Mouse (Mus musculus) MEL (cell line): Measurements from ENCODE around the gene Usp20. TPM values are rescaled to one million over a fixed set of nuclear protein-coding genes. Genes with fewer than 3 reads are reported as not detected.

Experiments used
- DNase-seq: peaks from one replicate; pipeline ENCODE4 v3.0.0; 2011; ENCODE audit warnings: low read depth, low spot score
- H3K27ac ChIP-seq: 2 replicates; pipeline ENCODE4 v1.5.1; 2012; ENCODE audit warnings: low read depth, mild to moderate bottlenecking, control low read depth, low read length, moderate library complexity; ENCODE audit not compliant: control insufficient read depth
- H3K27me3 ChIP-seq, 2 experiments: fragments of 150-350 bp in 1 of 2; sonication (generic) in 1 of 2; 2 replicates each; pipeline ENCODE4 v1.6.1; 2012; ENCODE audit warnings: low read length in 2 of 2, mild to moderate bottlenecking in 2 of 2, improper control_type of control experiment in 1 of 2, moderate library complexity in 1 of 2; ENCODE audit not compliant: insufficient read depth in 2 of 2, control insufficient read depth in 1 of 2
- H3K36me3 ChIP-seq, 2 experiments: 2 replicates each; pipeline ENCODE4 v1.6.1; 2012 to 2014; ENCODE audit warnings: low read length in 2 of 2, improper control_type of control experiment in 1 of 2, inconsistent platforms in 1 of 2, mild to moderate bottlenecking in 1 of 2; ENCODE audit not compliant: insufficient read depth in 2 of 2, control insufficient read depth in 1 of 2
- H3K4me1 ChIP-seq, 2 experiments: fragments of 150-350 bp in 1 of 2; sonication (generic) in 1 of 2; 2 replicates each; pipeline ENCODE4 v1.6.1; 2012; ENCODE audit warnings: low read length in 2 of 2, improper control_type of control experiment in 1 of 2, mild to moderate bottlenecking in 1 of 2; ENCODE audit not compliant: insufficient read depth in 2 of 2, control insufficient read depth in 1 of 2
- H3K4me3 ChIP-seq, 2 experiments: fragments of 150-350 bp in 1 of 2; sonication (generic) in 1 of 2; 2 replicates each; pipeline ENCODE4 v1.5.1; 2012; ENCODE audit warnings: low read depth in 2 of 2, low read length in 2 of 2, mild to moderate bottlenecking in 2 of 2, moderate library complexity in 2 of 2, control low read depth in 1 of 2, improper control_type of control experiment in 1 of 2; ENCODE audit not compliant: control insufficient read depth in 1 of 2, insufficient read depth in 1 of 2
- H3K79me2 ChIP-seq: 2 replicates; pipeline ENCODE4 v1.6.1; 2012; ENCODE audit warnings: mild to moderate bottlenecking, low read length, moderate library complexity; ENCODE audit not compliant: control insufficient read depth, poor library complexity, insufficient read depth
- H3K9ac ChIP-seq: 2 replicates; pipeline ENCODE4 v1.6.1; 2012; ENCODE audit warnings: low read depth, mild to moderate bottlenecking, control low read depth, low read length, moderate library complexity; ENCODE audit not compliant: control insufficient read depth, poor library complexity, severe bottlenecking
- H3K9me3 ChIP-seq: fragments of 150-350 bp; sonication (generic); replicated peaks from 2 replicates; pipeline ENCODE4 v1.6.1; 2012; ENCODE audit warnings: mild to moderate bottlenecking, low read length, improper control_type of control experiment, moderate library complexity; ENCODE audit not compliant: insufficient read depth
- BHLHE40 ChIP-seq: IDR thresholded peaks from 2 replicates; pipeline ENCODE4 v1.6.1; 2012; ENCODE audit warnings: low read depth, mild to moderate bottlenecking, inconsistent platforms, low read length, improper control_type of control experiment, borderline replicate concordance
- CHD1 ChIP-seq: IDR thresholded peaks from 2 replicates; pipeline ENCODE4 v1.6.1; 2012; ENCODE audit warnings: low read depth, mild to moderate bottlenecking, inconsistent platforms, low read length, improper control_type of control experiment
- CHD2 ChIP-seq: IDR thresholded peaks from 2 replicates; pipeline ENCODE4 v1.6.1; 2011; ENCODE audit warnings: low read length, improper control_type of control experiment
- E2F4 ChIP-seq: IDR thresholded peaks from 2 replicates; pipeline ENCODE4 v1.6.1; 2011; ENCODE audit warnings: low read depth, low read length, improper control_type of control experiment, borderline replicate concordance
- ELF1 ChIP-seq: IDR thresholded peaks from 2 replicates; pipeline ENCODE4 v1.6.1; 2014; ENCODE audit warnings: low read depth, mild to moderate bottlenecking, inconsistent platforms, low read length, improper control_type of control experiment, moderate library complexity
- EP300 ChIP-seq, 2 experiments: IDR thresholded peaks; 2 replicates each; pipeline ENCODE4 v1.6.1; 2011; ENCODE audit warnings: improper control_type of control experiment in 2 of 2, low read length in 2 of 2, low read depth in 1 of 2, mild to moderate bottlenecking in 1 of 2
- ETS1 ChIP-seq: IDR thresholded peaks from 2 replicates; pipeline ENCODE4 v1.6.1; 2012; ENCODE audit warnings: low read depth, mild to moderate bottlenecking, inconsistent platforms, low read length, improper control_type of control experiment, moderate library complexity
- GATA1 ChIP-seq: IDR thresholded peaks from 2 replicates; pipeline ENCODE4 v1.6.1; 2011; ENCODE audit warnings: low read depth, low read length, improper control_type of control experiment
- HCFC1 ChIP-seq: IDR thresholded peaks from 2 replicates; pipeline ENCODE4 v1.6.1; 2012; ENCODE audit warnings: low read depth, mild to moderate bottlenecking, inconsistent platforms, low read length, improper control_type of control experiment, moderate library complexity
- JUND ChIP-seq: IDR thresholded peaks from 2 replicates; pipeline ENCODE4 v1.6.1; 2011; ENCODE audit warnings: low read depth, mild to moderate bottlenecking, improper control_type of control experiment, low read length
- MAFK ChIP-seq: IDR thresholded peaks from 2 replicates; pipeline ENCODE4 v1.6.1; 2011; ENCODE audit warnings: low read depth, mild to moderate bottlenecking, low read length, improper control_type of control experiment, borderline replicate concordance
- MAX ChIP-seq: IDR thresholded peaks from 2 replicates; pipeline ENCODE4 v1.6.1; 2011; ENCODE audit warnings: low read length, improper control_type of control experiment
- MAZ ChIP-seq: IDR thresholded peaks from 2 replicates; pipeline ENCODE4 v1.6.1; 2012; ENCODE audit warnings: low read depth, mild to moderate bottlenecking, inconsistent platforms, low read length, improper control_type of control experiment
- MEF2A ChIP-seq: IDR thresholded peaks from 2 replicates; pipeline ENCODE4 v1.6.1; 2014; ENCODE audit warnings: low read depth, mild to moderate bottlenecking, inconsistent platforms, low read length, improper control_type of control experiment; ENCODE audit not compliant: poor library complexity, insufficient replicate concordance, severe bottlenecking; ENCODE audit errors: extremely low read depth
- MXI1 ChIP-seq: IDR thresholded peaks from 2 replicates; pipeline ENCODE4 v1.6.1; 2011; ENCODE audit warnings: mild to moderate bottlenecking, low read depth, low read length, improper control_type of control experiment
- MYC ChIP-seq: IDR thresholded peaks from 2 replicates; pipeline ENCODE4 v1.6.1; 2011; ENCODE audit warnings: low read depth, mild to moderate bottlenecking, low read length, improper control_type of control experiment, moderate library complexity
- NELFE ChIP-seq: IDR thresholded peaks from 2 replicates; pipeline ENCODE4 v1.6.1; 2011; ENCODE audit warnings: low read depth, low read length, improper control_type of control experiment
- NRF1 ChIP-seq: IDR thresholded peaks from 2 replicates; pipeline ENCODE4 v1.6.1; 2014; ENCODE audit warnings: low read depth, mild to moderate bottlenecking, inconsistent platforms, low read length, improper control_type of control experiment, moderate library complexity; ENCODE audit not compliant: poor library complexity, insufficient read depth, severe bottlenecking
- POLR2AphosphoS2 ChIP-seq: IDR thresholded peaks from 2 replicates; pipeline ENCODE4 v1.6.1; 2011; ENCODE audit warnings: low read length, improper control_type of control experiment
- POLR2AphosphoS5 ChIP-seq: IDR thresholded peaks from 2 replicates; pipeline ENCODE4 v1.6.1; 2012; ENCODE audit warnings: low read depth, borderline replicate concordance, mild to moderate bottlenecking, inconsistent platforms, low read length, moderate library complexity, mixed read lengths
- RAD21 ChIP-seq: IDR thresholded peaks from 2 replicates; pipeline ENCODE4 v1.6.1; 2011; ENCODE audit warnings: mild to moderate bottlenecking, low read depth, low read length, improper control_type of control experiment
- RCOR1 ChIP-seq: IDR thresholded peaks from 2 replicates; pipeline ENCODE4 v1.6.1; 2012; ENCODE audit warnings: low read depth, mild to moderate bottlenecking, inconsistent platforms, low read length, improper control_type of control experiment
- SIN3A ChIP-seq: IDR thresholded peaks from 2 replicates; pipeline ENCODE4 v1.6.1; 2012; ENCODE audit warnings: low read length, improper control_type of control experiment, inconsistent platforms
- SMC3 ChIP-seq: IDR thresholded peaks from 2 replicates; pipeline ENCODE4 v1.6.1; 2011; ENCODE audit warnings: low read depth, low read length, improper control_type of control experiment
- TCF12 ChIP-seq: IDR thresholded peaks from 2 replicates; pipeline ENCODE4 v1.6.1; 2014; ENCODE audit warnings: low read depth, mild to moderate bottlenecking, inconsistent platforms, low read length, improper control_type of control experiment, moderate library complexity
- UBTF ChIP-seq: IDR thresholded peaks from 2 replicates; pipeline ENCODE4 v1.6.1; 2012; ENCODE audit warnings: low read depth, mild to moderate bottlenecking, inconsistent platforms, low read length, improper control_type of control experiment, moderate library complexity, borderline replicate concordance; ENCODE audit not compliant: insufficient read depth
- USF2 ChIP-seq, 2 experiments: IDR thresholded peaks; 2 replicates each; pipeline ENCODE4 v1.6.1; 2011 to 2012; ENCODE audit warnings: improper control_type of control experiment in 2 of 2, low read length in 2 of 2, borderline replicate concordance in 1 of 2, inconsistent platforms in 1 of 2, low read depth in 1 of 2, mild to moderate bottlenecking in 1 of 2; ENCODE audit not compliant: insufficient read depth in 1 of 2
- ZKSCAN1 ChIP-seq: IDR thresholded peaks from 2 replicates; pipeline ENCODE4 v1.6.1; 2012; ENCODE audit warnings: low read depth, mild to moderate bottlenecking, inconsistent platforms, low read length, improper control_type of control experiment, moderate library complexity
- ZNF384 ChIP-seq: IDR thresholded peaks from 2 replicates; pipeline ENCODE4 v1.6.1; 2012; ENCODE audit warnings: low read depth, mild to moderate bottlenecking, inconsistent platforms, low read length, improper control_type of control experiment
- polyA plus RNA-seq, 2 experiments: library from polyadenylated mRNA; stranded (reverse) in 1 of 2; unstranded in 1 of 2; fragments of >175 nt in 1 of 2; fragments of >200 nt in 1 of 2; gene quantifications; 2 replicates each; pipeline versions ENCODE4 v1.2.1 to v1.2.4; 2012; ENCODE audit warnings: low replicate concordance in 2 of 2, low read depth in 1 of 2; ENCODE audit not compliant: insufficient read length in 2 of 2, insufficient read depth in 1 of 2, missing spikeins in 1 of 2
- total RNA-seq: library from RNA; depleted of rRNA; stranded (reverse); fragments of 300-350 nt; gene quantifications from 2 replicates; pipeline ENCODE4 v1.2.3, GENCODE M21; 2012

Usp20 gene
- total and polyA plus RNA-seq, 3 experiments: 9.4 to 10.8 TPM; not detected in 1

- TF ChIP-seq POLR2AphosphoS5 (no peak), TCF12 (0 out of 2 replicates have a peak, but pooled peaks have one; percentile 3), ELF1 (peak; percentile 59; the same call in 1 of the 2 replicates), ETS1 (no peak; the same call in 1 of the 2 replicates), GATA1 (peak; percentile 85)
- TF ChIP-seq, all 39 proteins: peak for 18
These were observed 79.0 kb downstream of the Usp20 start (continued) for GRCm38 (mm10) chr2:31060787-31061730.

- peak; percentile 93 for DNase-seq
- no peaks in the 10 kb centered on the region for H3K27me3 ChIP-seq
- peaks cover 0 to 15% of the 10 kb centered on the region in 2 experiments; a peak in 2 of 4 replicates for H3K36me3 ChIP-seq
- H3K9me3 ChIP-seq: no peaks in the 10 kb centered on the region
- H3K79me2 ChIP-seq: no peaks in the 10 kb centered on the region; the same call in 1 of the 2 replicates
- peak overlapping the region; percentile 96 for H3K27ac ChIP-seq
- H3K9ac ChIP-seq: peak overlapping the region; percentile 73
- peaks cover 0 to 24% of the 10 kb centered on the region in 2 experiments for H3K4me1 ChIP-seq
- peak overlapping the region; percentile 14 to 49 for H3K4me3 ChIP-seq
- TF ChIP-seq ZNF384 (peak; percentile 98), UBTF (no peak), ZKSCAN1 (no peak; the same call in 1 of the 2 replicates), RAD21 (no peak), NELFE (no peak; the same call in 1 of the 2 replicates), E2F4 (no peak), TCF12 (peak; percentile 90), MYC (peak; percentile 61; the same call in 1 of the 2 replicates), MEF2A (0 out of 2 replicates have a peak, but pooled peaks have one; percentile 21), HCFC1 (no peak; the same call in 1 of the 2 replicates), SIN3A (peak; percentile 84), JUND (peak; percentile 94), USF2 (IDR thresholded peaks at IDR 0.05; ENCODE audit: borderline replicate concordance in 1 of 2, insufficient read depth in 1 of 2, low read depth in 1 of 2, low read length in 2 of 2) (no peak), MXI1 (peak; percentile 63; the same call in 1 of the 2 replicates), ETS1 (peak; percentile 92), RCOR1 (peak; percentile 96), MAFK (peak; percentile 67; the same call in 1 of the 2 replicates), MAX (no peak; the same call in 1 of the 2 replicates), CHD2 (no peak), NRF1 (no peak), CHD1 (no peak), POLR2AphosphoS2 (no peak), BHLHE40 (peak; percentile 63; the same call in 1 of the 2 replicates), SMC3 (no peak), MAZ (peak; percentile 97), EP300 (IDR thresholded peaks at IDR 0.05; ENCODE audit: low read depth in 1 of 2, low read length in 2 of 2) (peak; percentile 95 to 99)
These were observed 80.0 kb downstream of the Usp20 start for GRCm38 (mm10) chr2:31061868-31062628.
